ENCODE assay signal across 16 mouse cellular contexts in genomic region chr15:56820977-56821579, GRCm38 (mm10).
"Had no signal": no experiment of that assay in that cellular context is flagged by ENCODE, and none has a peak within 500 bp of the region (broad histone marks: within the 10 kb centered on the region; RNA-seq: fewer than 3 reads in every experiment).

No protein-coding gene starts in this region.

- H3K27ac ChIP-seq: intestine, embryonic 15.5 days; layer of hippocampus, adult 2 months; liver, embryonic 15.5 days; macrophage; neural tube, embryonic 12.5 days had no signal

- H3K36me3 ChIP-seq: intestine, embryonic 15.5 days; liver, embryonic 15.5 days; neural tube, embryonic 12.5 days had no signal

- H3K9ac ChIP-seq: intestine, embryonic 15.5 days; liver, embryonic 15.5 days; neural tube, embryonic 12.5 days had no signal

- H3K27me3 ChIP-seq: intestine, embryonic 15.5 days; liver, embryonic 15.5 days; megakaryocyte, embryonic 14.5 days; neural tube, embryonic 12.5 days had no signal

- H3K4me3 ChIP-seq: intestine, embryonic 15.5 days; layer of hippocampus, adult 2 months; liver, embryonic 15.5 days; megakaryocyte, embryonic 14.5 days; neural tube, embryonic 12.5 days had no signal

- ATAC-seq: intestine, embryonic 15.5 days had no signal

- H3K9me3 ChIP-seq: intestine, embryonic 15.5 days; liver, embryonic 15.5 days; megakaryocyte, embryonic 14.5 days; neural tube, embryonic 12.5 days had no signal

- DNase-seq: kidney, adult 18-20 months; kidney, postnatal 10 days; kidney, postnatal 4 days; left cerebral cortex, postnatal 4 days; lung, adult 2 months; lung, postnatal 10 days; right cerebral cortex, postnatal 14 days; thymus, adult 18-20 months; thymus, postnatal 14 days had no signal

- H3K4me2 ChIP-seq: intestine, embryonic 15.5 days; liver, embryonic 11.5 days; liver, embryonic 15.5 days; neural tube, embryonic 12.5 days had no signal

- H3K4me1 ChIP-seq: intestine, embryonic 15.5 days; liver, embryonic 15.5 days; megakaryocyte, embryonic 14.5 days; neural tube, embryonic 12.5 days had no signal
